Mouse (Mus musculus) ovary, postnatal 14 days (tissue): ENCODE results near the gene Cdc73.
A peak's percentile ranks its signal among the peaks of the same experiment; 100 is the strongest.
"Not testable (repeated sequence)": the region's sequence is repeated elsewhere in the genome, so short reads cannot be mapped to it uniquely, and the experiment has no call there.

Experiments used
- DNase-seq: peaks from one replicate; pipeline ENCODE4 v3.0.0; 2022; ENCODE audit warnings: low spot score

The Cdc73 gene

GRCm38 (mm10) chr1:143702741-143703262 is at the start of gene Cdc73:
Gene Cdc73 (minus strand): TSS chr1:143702893.
- peak; percentile 86 for DNase-seq

- DNase-seq, result no peak
Observed at GRCm38 (mm10) chr1:143745871-143746270, 43.2 kb upstream of the Cdc73 start.

GRCm38 (mm10) chr1:143742186-143742585 is 39.5 kb upstream of the Cdc73 start:
- DNase-seq, result no peak

- DNase-seq, result no peak
Observed at GRCm38 (mm10) chr1:143741331-143741730, 38.6 kb upstream of the Cdc73 start.

- DNase-seq, result no peak
Observed at GRCm38 (mm10) chr1:143740581-143740980, 37.9 kb upstream of the Cdc73 start.

- peak; percentile 79 for DNase-seq
Observed at GRCm38 (mm10) chr1:143739361-143740350, 37.0 kb upstream of the Cdc73 start.

GRCm38 (mm10) chr1:143738811-143739210 is 36.1 kb upstream of the Cdc73 start:
- DNase-seq, result no peak

GRCm38 (mm10) chr1:143733914-143734410 is 31.3 kb upstream of the Cdc73 start:
- no peak for DNase-seq

GRCm38 (mm10) chr1:143731691-143732090 is 29.0 kb upstream of the Cdc73 start:
- no peak for DNase-seq

GRCm38 (mm10) chr1:143730899-143731298 is 28.2 kb upstream of the Cdc73 start:
- no peak for DNase-seq

GRCm38 (mm10) chr1:143727701-143728445 is 25.2 kb upstream of the Cdc73 start:
- no peak for DNase-seq

- DNase-seq, result no peak
Observed at GRCm38 (mm10) chr1:143724456-143725064, 21.9 kb upstream of the Cdc73 start.

GRCm38 (mm10) chr1:143716038-143716437 is 13.3 kb upstream of the Cdc73 start, which contains the start of gene Glrx2:
Gene Glrx2 (plus strand): TSS chr1:143716338.
- not testable (repeated sequence) for DNase-seq

- no peak for DNase-seq
Observed at GRCm38 (mm10) chr1:143710627-143710976, 7.9 kb upstream of the Cdc73 start.

GRCm38 (mm10) chr1:143709966-143710626 is 7.4 kb upstream of the Cdc73 start:
- DNase-seq, result no peak

- no peak for DNase-seq
Observed at GRCm38 (mm10) chr1:143708361-143708760, 5.7 kb upstream of the Cdc73 start.

GRCm38 (mm10) chr1:143707006-143707405 is 4.3 kb upstream of the Cdc73 start:
- no peak for DNase-seq

GRCm38 (mm10) chr1:143702141-143702740 is 452 bp downstream of the Cdc73 start:
- no peak for DNase-seq

- DNase-seq, result no peak
Observed at GRCm38 (mm10) chr1:143701736-143702135, 957 bp downstream of the Cdc73 start.

- DNase-seq, result no peak
Observed at GRCm38 (mm10) chr1:143684849-143685248, 17.8 kb downstream of the Cdc73 start.

GRCm38 (mm10) chr1:143681108-143681507 is 21.6 kb downstream of the Cdc73 start:
- no peak for DNase-seq
